Mouse (Mus musculus) thymus, postnatal 0 days (tissue): ENCODE measurements at regions not wholly inside any gene's neighbourhood (a gene's known extent, or its start where the extent isn't known, plus 50 kb on each side); places are given as distances from the start of the nearest gene placed in this dataset.

Experiments used
- DNase-seq: peaks from one replicate; pipeline ENCODE4 v3.0.0-alpha.2; 2015; ENCODE audit warnings: low spot score

DNA sequence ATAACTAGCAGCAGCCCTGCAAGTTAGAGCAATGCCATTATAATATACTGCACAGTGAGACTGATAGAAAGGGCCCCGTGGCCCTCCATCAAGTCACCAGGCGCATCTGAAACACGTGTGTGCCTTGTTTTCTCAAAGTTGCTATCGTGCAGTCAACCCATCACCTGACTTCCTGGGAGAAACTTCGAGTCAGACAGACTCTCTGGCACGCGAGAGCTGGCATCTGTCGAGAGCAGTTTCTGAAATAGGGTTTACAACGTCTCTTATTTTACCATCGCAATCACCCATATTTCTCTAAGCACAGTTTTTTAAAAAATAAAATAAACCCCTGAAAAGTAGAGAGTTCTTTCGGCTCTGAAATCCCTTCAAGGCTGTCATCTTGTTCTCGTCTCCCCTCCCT lies 169.8 kb downstream of the 3110018I06Rik start:
- DNase-seq = no peak

DNA sequence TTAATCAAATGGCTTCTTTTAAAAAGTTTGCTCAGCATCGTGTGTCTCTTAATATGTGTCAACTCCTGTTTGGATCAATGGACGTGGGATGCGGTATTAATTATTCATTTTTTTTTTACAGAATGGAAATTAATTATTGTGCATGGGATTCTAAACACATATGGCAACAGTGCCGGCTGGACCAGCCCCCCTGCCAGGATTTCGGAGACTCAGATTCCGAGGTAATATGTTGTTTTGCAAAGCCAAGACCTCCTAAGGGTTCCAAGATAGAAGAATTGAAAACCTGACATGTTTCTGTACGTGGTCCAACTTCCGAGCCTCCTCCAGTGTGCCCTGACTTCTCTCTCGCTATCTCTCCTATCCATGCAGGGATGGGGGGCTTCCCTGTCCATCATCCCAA lies 170.4 kb downstream of the 3110018I06Rik start:
- DNase-seq = no peak

DNA sequence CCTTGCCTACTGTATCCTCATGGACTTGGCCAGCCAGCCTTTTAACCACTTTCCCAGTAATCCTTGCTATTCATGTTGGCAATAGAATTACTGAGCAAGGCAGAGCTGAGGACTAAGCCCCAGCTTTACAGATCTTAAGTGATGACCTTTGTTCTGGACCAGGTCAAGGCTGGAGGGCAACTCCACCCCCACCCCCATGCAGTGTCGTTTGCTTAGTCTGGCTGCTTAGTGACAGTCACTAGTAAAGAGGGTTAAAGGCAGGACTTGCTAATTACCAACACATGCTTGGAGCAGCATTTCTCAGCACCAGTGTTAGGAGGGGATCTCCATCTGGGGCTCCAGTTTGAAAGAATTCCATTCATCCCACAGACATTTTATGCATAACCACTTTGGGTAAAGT lies 174.2 kb downstream of the 3110018I06Rik start:
- no peak for DNase-seq

DNA sequence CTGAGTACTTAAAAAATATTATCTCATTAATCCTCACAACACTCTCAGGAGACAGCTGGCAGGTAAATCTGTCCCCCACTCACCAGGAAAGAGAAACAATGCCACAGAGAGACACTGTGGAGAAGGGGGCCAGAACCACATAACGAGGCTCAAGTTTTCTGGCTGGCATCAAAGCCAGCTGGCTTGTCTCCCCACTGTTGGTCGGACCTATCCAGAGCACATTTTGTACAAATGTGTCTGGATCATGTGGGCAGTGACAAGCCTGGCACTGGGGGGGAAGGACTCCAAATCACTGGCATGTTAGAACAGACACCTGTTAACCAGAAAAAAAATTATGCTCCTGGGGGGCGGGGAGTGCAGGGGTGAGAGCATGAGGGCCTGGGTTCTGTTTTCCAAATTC lies 179.4 kb downstream of the 3110018I06Rik start:
- DNase-seq = no peak

DNA sequence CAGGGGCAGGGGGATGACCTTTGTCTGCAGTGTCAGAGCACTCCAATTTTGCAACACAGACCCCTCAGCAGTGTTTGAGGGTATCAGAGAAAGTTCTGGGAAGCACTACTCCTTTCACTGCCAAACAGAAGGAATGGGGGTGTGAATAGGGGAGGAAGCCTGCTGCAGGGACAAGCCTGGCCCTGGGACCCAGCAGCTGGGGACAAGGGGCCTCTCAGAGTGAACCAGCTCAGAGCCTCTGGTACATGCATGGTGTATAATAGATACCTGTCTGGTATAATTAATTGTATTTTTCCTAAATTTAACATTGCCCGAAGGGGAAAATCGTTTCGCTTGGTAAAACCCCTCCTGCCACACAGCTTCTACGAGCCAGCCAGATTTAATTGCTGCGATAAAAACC lies 180.6 kb downstream of the 3110018I06Rik start:
- DNase-seq = no peak

DNA sequence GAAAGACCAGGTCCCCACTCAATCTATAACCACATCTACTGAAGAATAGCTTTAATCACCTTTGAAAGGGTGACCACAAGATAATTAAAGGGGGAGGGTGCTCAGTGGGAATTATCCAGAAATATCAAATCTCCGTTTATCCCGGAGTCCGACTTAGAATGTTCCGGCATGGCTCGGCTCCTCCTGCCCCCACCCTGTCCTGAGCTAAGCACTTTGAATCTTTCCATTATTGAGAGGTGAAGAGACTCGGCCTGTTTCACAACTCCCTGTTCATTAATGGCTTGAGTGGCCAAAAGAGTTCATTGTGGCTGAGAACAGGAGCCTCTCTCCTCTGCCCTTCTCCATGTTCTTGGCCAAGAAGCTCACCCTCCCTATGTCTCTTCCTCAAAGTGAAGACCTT lies 181.0 kb downstream of the 3110018I06Rik start:
- DNase-seq = no peak

DNA sequence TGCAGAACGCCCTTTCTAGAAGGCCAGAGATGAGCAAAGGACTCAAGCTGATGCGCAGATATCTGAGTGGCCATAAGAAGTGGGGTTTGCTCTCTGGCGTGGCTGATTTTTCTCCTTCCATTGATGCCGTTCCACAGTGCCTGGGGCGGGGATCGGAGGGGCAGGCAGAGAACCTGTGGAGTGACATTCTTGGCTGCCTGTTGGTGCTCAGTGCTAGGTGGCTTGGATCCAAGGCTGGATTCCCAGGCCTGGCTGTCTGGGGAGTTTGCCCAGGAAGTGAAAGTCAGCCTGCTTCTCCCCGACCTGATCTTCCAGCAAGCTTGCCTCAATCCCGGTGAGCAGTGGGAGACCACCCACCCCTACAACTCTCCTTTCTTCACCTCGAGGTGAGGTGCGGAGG lies 181.5 kb downstream of the 3110018I06Rik start:
- no peak for DNase-seq

DNA sequence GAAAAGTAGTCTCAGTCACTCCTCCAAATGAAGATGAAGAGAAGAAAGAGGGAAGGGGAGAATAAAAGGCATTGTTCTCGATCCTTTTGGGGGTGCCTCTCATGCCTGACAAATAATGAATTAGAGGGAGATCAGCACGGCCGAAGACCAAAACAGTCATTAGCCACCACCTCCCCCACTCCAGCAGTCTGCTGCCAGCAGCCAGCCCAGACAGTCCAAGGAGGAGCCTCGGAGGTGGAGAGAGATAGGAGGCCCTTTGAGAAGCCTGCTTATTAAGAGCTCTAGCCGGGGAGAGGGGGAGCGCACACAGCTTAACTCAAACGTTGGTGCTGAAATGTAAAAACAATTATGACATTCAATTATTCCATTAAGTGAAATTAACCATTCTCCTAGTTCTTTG lies 188.6 kb downstream of the 3110018I06Rik start:
- no peak for DNase-seq

DNA sequence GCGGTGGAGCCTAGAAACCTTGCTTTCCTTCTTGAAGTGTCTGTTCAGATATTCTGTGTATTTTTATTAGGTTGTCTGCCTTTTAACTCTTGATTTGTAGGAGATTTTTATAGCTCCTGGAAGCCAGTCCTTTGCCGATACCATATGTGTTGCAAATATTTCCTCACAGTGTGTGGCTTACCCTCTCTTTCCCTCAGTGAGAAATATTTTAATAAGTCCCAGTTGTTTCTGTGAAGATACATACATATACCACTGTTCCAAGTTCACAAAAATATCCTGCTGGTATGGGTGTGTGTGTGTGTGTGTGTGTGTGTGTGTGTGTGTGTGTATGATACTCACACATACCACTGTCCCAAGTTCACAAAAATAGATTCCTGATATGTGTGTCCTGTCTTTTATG lies 199.0 kb downstream of the 3110018I06Rik start:
- DNase-seq = no peak

DNA sequence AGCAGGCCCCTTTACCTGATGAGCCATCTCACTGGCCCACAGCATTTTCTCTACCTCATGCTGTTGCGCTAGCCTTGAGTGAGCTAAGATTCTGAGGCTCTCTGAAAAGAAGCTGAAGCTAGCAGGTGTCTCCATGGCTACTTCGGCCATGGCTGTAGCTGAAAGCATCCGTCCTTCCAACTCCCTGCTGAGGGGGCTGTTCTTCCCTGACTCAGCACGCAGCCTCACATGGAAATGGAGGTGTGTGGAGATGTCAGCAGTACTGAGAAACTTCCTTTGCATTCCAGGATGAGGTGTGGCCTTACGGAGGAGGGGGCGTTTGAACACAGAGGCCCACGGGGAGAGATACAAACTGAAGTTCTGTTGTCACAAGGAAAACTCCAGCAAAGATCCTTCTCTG lies 201.0 kb downstream of the 3110018I06Rik start:
- DNase-seq = no peak

DNA sequence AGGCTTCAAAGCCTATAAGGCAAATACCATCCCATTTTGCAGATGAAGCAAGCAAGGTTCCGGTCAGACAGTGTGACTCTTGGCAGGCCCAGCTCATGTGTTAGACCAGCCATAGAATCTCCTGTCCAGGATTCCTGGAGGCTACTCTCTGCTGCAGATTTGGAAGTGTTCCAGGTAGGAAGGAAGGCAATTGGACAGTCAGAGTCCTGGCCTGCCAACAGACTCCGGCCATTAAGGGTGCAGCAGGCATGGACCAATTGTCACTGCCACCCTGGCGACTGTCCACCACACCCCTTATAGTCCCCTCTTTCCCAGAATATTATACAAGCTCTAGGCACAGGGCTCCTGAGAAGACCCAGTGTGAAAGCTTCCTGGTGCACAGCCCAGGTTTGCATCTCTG lies 201.6 kb downstream of the 3110018I06Rik start:
- no peak for DNase-seq

DNA sequence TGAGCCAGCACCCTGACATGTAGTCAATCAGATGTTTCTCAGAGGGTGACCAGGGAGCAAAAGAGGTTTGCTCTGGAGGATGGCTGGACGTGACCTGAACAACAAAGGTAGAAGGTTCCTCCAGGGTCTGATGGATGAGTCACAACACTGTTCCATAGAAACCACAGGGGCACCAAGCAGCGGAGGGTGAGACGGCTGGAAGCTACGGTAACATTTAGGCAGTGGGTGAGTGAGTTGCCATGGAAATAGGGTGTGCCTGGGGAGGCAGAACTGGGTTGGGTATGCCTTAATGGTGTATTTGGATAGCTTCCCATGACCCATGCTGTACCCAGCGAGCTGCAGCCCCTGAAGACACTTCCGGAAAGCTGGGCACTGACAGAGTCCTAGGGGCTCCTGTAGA lies 205.3 kb downstream of the 3110018I06Rik start:
- no peak for DNase-seq

DNA sequence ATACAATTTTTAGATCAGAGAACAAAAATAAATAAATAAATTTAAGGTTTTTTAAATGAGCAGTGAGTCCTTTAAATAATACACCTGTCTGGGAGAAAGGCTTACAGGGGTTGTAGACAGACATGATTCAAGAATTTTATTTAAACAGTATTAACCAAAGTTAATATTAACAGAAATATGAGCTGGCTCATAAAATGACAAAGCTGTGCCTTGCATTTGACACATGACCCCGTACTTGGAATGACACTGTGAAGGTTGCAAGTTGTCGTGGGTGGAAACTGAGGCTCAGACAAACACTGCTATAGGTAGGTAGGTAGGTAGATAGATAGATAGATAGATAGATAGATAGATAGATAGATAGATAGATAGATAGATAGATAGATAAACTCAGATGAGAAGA lies 206.6 kb downstream of the 3110018I06Rik start:
- DNase-seq = no peak

DNA sequence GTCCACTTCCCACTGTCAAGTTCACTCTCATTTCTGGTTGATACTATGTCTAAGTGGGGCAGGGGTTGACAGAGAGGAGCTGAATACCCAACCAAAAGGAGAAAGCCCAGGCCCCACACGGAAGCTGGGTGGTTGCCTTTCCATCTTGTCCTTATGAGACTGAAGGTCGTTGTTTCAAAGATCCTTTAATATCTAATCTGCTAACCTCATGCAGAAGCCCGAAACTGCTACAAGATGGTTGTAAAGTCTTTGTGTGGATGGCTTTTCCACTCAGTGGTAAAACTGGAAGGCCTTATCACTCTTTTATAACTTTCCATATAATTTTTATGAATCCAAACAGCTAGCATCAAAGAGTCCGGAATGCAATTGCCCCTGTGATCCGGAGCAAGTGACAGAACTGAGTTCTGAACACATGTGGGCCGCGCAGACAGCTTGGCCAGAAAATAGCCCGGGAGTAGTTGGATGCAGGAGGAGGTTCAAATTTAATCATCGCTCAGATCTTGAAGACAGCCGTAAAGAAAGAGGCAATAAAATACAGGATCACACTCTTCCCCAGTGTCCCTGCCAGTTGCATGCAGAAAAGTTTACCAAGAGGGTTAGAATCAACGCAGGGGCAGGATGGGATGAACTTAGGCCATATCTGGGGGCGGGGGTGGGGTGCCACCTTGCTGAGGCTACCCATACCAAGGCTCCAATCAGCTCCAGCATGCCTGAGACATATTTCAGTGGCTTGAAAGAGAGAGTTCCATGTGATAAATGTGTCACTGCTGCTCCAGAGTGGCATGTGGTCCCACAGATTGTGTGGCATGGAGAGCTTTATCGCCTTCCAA lies 207.2 kb downstream of the 3110018I06Rik start:
- no peak for DNase-seq

DNA sequence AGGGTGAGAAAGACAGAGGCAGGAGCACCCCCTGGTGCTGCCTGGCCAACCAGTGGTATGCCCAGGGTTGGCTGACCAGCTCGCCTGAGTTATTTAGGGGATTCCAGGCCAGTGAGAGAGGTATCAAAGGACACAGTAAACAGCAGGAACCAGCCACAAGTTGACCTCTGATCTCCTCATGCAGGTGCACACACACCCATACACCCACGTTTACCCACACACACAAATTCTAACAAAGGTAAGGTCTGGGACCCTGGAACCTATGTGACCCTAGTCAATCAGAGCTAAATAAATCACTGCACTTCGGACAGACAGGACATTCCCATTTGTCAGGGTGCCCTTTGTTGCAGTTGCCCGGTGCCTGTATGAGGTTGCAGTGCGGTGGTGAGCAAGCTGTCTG lies 211.9 kb downstream of the 3110018I06Rik start:
- DNase-seq = no peak

DNA sequence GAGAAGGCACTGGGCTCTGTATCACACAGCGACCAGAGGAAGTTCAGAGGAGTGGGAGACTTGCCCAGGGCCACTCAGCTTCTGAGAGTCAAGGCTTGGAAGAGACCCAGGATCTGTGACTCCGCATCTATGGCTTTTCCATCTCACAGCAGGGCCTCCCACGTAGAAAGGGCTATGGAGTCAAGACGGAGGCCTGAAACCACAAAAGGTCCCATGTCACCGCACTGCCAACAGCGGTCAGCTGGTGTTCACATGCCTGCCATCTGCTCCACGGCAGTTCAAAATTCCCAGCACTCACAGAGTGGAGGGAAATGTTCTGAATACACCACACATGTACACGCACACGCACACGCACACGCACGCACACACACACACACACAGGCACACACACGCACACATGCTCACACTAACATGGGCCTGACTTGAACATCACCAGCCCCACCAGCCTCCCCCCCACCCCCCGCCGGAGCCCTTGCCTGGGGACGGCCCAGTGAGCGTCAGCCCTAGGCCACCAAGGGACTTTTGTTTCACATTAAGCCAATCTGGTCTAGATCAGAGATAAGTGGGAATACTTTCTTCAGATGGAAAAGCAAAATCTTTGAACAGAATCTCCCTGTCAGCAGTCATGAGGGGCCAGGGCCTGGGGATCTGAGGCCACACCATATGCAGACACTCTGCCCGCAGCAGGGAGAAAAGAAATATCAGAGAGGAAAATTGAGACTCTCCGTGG lies 212.6 kb downstream of the 3110018I06Rik start:
- DNase-seq = no peak

DNA sequence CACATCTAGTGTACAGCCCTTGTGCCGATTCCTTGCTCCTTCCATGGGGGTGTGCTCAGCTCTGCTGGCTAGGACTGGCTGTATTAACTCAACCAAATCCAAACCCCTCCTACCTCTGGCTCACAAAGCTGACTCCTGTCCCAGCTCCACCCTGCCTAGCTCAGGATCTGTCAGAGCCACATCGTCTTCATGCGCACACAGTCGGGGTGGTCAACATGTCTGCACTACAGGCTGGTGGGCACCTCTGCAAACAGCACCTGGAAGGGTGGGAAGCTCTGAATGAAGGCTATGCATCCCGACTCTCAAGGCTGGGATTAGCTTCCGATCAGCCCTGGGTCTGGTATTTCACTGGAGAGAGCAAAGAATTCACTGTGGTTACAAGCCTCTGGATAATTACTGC lies 220.4 kb downstream of the 3110018I06Rik start:
- DNase-seq = no peak

DNA sequence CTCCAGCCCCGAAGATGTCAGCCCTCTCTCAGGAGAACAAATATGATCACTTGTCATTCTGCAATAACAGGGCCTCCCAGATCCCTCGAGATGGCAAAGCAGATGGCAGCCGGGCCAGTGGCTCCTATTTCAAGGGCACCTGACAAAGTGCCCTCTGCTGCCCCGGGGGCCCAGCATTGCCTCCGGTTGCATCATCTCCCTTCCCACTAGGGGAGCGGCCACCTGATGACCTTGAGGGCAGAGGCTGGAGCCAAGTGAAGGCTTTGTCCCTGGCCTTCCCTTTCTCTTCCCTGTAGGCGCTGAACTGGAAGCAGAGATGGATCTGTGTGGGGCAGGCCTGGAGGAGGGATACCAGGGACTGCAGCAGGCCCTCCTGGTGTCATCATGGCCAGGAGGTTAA lies 222.6 kb downstream of the 3110018I06Rik start:
- DNase-seq = no peak

DNA sequence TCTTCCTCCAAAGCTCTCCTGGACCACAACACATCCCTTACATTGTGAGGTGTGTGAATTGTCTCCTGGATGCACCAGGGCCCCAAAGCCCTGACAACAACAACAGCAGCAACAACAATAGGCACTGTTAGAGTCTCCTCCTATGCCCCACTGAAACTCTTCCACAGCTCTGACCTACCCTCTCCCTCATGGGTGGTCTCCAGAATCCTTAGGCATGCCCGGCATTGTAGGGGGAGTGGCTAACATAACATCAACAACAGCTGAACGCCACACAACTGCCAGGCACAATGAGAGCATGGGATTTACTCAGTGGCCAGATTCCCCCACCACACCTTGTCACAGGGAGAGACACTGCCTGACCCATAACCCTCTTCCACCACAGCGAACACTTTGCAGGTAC lies 223.2 kb downstream of the 3110018I06Rik start:
- DNase-seq = no peak

DNA sequence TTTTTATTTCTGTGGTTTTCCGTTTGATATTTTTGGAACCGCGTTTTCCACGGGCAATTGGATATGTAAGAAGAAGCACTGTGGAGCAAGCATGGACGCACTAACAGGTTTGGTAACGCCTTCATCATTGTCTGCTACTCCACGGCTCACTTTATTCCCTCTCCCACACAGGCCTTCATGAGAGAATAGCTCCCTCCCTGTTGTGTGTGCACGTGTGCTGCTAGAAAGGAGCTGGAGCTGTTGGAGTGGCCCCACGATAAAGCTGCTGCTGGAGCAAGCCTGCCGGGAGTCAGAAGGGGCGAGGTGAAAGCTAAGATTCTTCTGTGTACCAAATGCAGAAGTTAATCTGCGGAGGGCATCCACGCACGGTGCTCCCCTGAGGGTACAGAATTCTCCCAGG lies 224.8 kb downstream of the 3110018I06Rik start:
- no peak for DNase-seq

DNA sequence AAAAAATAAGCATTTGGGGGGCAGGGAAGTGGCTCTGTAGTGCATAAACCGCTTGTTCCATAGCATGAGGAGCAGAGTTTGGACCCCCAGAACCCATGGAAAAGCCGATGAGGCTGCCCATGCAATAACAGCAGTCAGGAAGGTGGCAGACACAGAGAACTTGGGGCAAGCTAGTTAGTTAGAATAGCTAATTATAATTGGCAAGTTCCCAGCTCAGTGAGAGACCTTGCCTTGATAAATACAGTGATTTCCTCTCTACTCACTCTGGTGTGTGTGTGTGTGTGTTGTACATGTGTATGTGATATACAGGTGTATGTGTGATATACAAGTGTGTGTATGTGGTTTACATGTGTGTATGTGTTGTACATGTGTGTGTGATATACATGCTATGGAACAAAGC lies 226.4 kb downstream of the 3110018I06Rik start:
- DNase-seq = no peak

DNA sequence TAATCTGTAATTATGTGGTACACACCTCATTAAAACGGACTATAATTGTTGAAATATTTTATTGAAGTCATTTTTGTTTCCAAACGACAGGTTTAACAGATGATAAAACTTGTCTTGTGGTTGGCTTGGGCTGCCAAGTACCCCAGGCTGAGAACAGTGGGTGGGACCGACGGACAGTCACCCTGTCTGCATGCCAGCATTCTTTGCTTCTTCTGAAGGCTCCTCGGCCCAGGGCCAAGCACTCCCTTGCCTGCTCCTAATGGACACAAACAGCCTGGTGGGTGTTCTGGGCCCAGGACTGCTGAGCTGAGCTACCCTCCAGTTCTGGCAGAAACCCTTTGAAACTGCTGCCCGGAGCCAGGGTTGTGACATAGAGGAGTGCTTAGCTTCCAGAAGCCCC lies 227.4 kb downstream of the 3110018I06Rik start:
- DNase-seq = no peak

DNA sequence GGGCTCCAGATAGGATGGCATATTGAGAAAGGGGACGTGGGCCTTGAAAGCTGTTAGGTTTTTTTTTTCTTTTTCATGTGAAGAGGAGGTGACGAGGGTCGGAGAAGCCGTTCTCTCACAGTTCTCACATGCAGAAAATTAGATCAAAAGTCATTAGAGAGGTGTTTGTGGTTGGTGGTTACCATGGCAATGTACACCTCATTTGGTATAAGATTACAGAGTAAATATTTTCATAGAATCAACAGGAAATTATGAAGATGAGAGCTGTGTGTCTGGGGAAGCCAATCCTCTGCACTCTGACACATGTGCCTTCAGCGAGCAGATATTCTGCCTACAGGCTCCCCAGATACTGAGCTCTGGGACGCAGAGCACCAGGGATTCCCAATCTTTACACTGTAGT lies 232.5 kb downstream of the 3110018I06Rik start:
- no peak for DNase-seq
